ENCODE assay signal across 10 mouse cellular contexts in the genomic region with DNA sequence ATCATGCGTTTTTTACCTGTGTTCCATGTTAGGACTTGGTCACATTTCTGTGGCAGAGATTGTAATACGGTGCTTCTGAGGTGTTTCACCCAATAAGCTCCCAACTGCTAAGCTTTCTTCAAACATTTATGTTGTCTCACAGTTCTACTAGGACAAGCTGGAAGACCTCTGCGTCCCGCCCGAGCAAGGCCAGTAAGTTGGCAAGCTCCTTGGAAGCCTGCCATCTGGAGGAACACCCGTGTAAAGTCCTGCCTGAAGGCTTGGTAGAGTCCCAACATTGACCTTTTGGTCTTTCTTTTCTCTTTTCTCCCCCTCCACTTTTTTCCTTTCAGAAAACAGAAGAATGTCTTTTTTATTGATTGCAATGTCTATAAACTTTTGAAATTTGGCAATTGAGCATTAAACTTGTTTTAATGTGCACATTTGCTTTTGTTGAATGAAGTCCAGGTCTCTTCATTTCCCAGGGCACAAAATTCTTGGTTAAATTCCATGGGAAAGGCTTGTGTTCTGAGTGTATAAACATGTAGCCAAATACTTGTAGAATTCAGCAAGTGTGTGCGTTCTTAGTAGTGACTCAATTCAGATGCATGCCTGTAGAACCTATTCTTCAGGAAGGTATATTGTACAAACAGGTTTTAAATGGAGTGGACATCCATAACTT.
DNase-seq lines count a peak whose midpoint lies in the region; ATAC-seq and TF ChIP-seq lines count a peak whose summit lies in the region.
"Had no signal": no experiment of that assay in that cellular context is flagged by ENCODE, and none has a peak within 500 bp of the region (broad histone marks: within the 10 kb centered on the region; RNA-seq: fewer than 3 reads in every experiment).

No protein-coding gene starts in this region.

- H3K27me3 ChIP-seq in heart, postnatal 0 days (ENCODE audit: control insufficient read depth, insufficient read depth, low read length), result no peaks in the 10 kb centered on the region
- no peaks in the 10 kb centered on the region for H3K27me3 ChIP-seq in midbrain, embryonic 15.5 days (replicated peaks)
- no peaks in the 10 kb centered on the region for H3K27me3 ChIP-seq in forebrain, embryonic 16.5 days (replicated peaks; ENCODE audit: control insufficient read depth, insufficient read depth, low read length)
- no peaks in the 10 kb centered on the region for H3K27me3 ChIP-seq in forebrain, postnatal 0 days (ENCODE audit: insufficient read depth, low read length)
- H3K27me3 ChIP-seq: embryonic facial prominence, embryonic 13.5 days; limb, embryonic 12.5 days had no signal

- ATAC-seq in heart, postnatal 0 days (ENCODE audit: insufficient read depth, low read depth), result no peak
- ATAC-seq in midbrain, embryonic 15.5 days (replicated peaks), result no peak
- no peak for ATAC-seq in forebrain, embryonic 16.5 days
- no peak for ATAC-seq in forebrain, postnatal 0 days

- H3K4me2 ChIP-seq in heart, postnatal 0 days (ENCODE audit: low read depth, low read length), result no peak overlapping the region
- H3K4me2 ChIP-seq in midbrain, embryonic 15.5 days, result no peak overlapping the region
- no peak overlapping the region for H3K4me2 ChIP-seq in forebrain, embryonic 16.5 days (ENCODE audit: low read length)
- no peak overlapping the region for H3K4me2 ChIP-seq in forebrain, postnatal 0 days (ENCODE audit: low read depth)
- H3K4me2 ChIP-seq: embryonic facial prominence, embryonic 13.5 days; limb, embryonic 12.5 days had no signal

- no peaks in the 10 kb centered on the region for H3K4me1 ChIP-seq in heart, postnatal 0 days (ENCODE audit: control insufficient read depth, insufficient read depth)
- no peaks in the 10 kb centered on the region for H3K4me1 ChIP-seq in midbrain, embryonic 15.5 days
- H3K4me1 ChIP-seq in forebrain, embryonic 16.5 days (replicated peaks; ENCODE audit: control insufficient read depth, insufficient read depth, low read length), result no peaks in the 10 kb centered on the region
- no peaks in the 10 kb centered on the region for H3K4me1 ChIP-seq in forebrain, postnatal 0 days (ENCODE audit: insufficient read depth)
- H3K4me1 ChIP-seq: embryonic facial prominence, embryonic 13.5 days; limb, embryonic 12.5 days had no signal

- H3K4me3 ChIP-seq in heart, postnatal 0 days (ENCODE audit: low read depth, low read length), result no peak overlapping the region
- H3K4me3 ChIP-seq in midbrain, embryonic 15.5 days, result no peak overlapping the region
- no peak overlapping the region for H3K4me3 ChIP-seq in forebrain, embryonic 16.5 days (replicated peaks; ENCODE audit: low read length)
- no peak overlapping the region for H3K4me3 ChIP-seq in forebrain, postnatal 0 days (ENCODE audit: low read depth, low read length)
- H3K4me3 ChIP-seq: embryonic facial prominence, embryonic 13.5 days; limb, embryonic 12.5 days had no signal

- DNase-seq in left cerebral cortex, postnatal 25 days (ENCODE audit: low spot score in 2 of 2), result peak; percentile 14 to 19
- DNase-seq in left cerebral cortex, adult 8-10 months (ENCODE audit: low spot score in 2 of 2), result no peak
- peak; percentile 54 for DNase-seq in cerebellum, adult 11 months
- DNase-seq in heart, postnatal 0 days (ENCODE audit: low spot score), result no peak
- peak; percentile 73 for DNase-seq in lung, postnatal 10 days
- DNase-seq in forebrain, postnatal 0 days, result no peak

- H3K27ac ChIP-seq in heart, postnatal 0 days (ENCODE audit: low read depth), result no peak overlapping the region
- no peak overlapping the region for H3K27ac ChIP-seq in midbrain, embryonic 15.5 days
- H3K27ac ChIP-seq in forebrain, embryonic 16.5 days (ENCODE audit: low read length), result no peak overlapping the region
- no peak overlapping the region for H3K27ac ChIP-seq in forebrain, postnatal 0 days (ENCODE audit: low read depth, low read length)
- H3K27ac ChIP-seq: embryonic facial prominence, embryonic 13.5 days; limb, embryonic 12.5 days had no signal

- intact Hi-C loops in left cerebral cortex, postnatal 25 days (cut with DNase I), result no loop called here

- TF ChIP-seq CTCF in heart, postnatal 0 days (IDR thresholded peaks at IDR 0.05; ENCODE audit: low read depth), result peak; percentile 27; the same call in 1 of the 2 replicates
- TF ChIP-seq CTCF in forebrain, postnatal 0 days (IDR thresholded peaks at IDR 0.05; ENCODE audit: low read depth), result no peak

- H3K36me3 ChIP-seq in heart, postnatal 0 days (replicated peaks; ENCODE audit: control insufficient read depth, insufficient read depth, low read length), result no peaks in the 10 kb centered on the region
- no peaks in the 10 kb centered on the region for H3K36me3 ChIP-seq in midbrain, embryonic 15.5 days (replicated peaks)
- H3K36me3 ChIP-seq in forebrain, embryonic 16.5 days (ENCODE audit: control insufficient read depth, insufficient read depth), result no peaks in the 10 kb centered on the region
- H3K36me3 ChIP-seq in forebrain, postnatal 0 days (ENCODE audit: insufficient read depth), result no peaks in the 10 kb centered on the region
- H3K36me3 ChIP-seq: embryonic facial prominence, embryonic 13.5 days; limb, embryonic 12.5 days had no signal

- TF ChIP-seq EP300 in heart, postnatal 0 days (IDR thresholded peaks at IDR 0.05; ENCODE audit: low read depth), result no peak

- WGBS in heart, postnatal 0 days, result 50% methylated on average over 7 of the region's 7 CpGs
- WGBS in midbrain, embryonic 15.5 days, result 81% methylated on average over 7 of the region's 7 CpGs
- 69% methylated on average over 7 of the region's 7 CpGs for WGBS in forebrain, embryonic 16.5 days
- 64% methylated on average over 7 of the region's 7 CpGs for WGBS in forebrain, postnatal 0 days

- no peaks in the 10 kb centered on the region for H3K9me3 ChIP-seq in heart, postnatal 0 days (replicated peaks; ENCODE audit: control insufficient read depth, low read length)
- H3K9me3 ChIP-seq in midbrain, embryonic 15.5 days, result no peaks in the 10 kb centered on the region
- H3K9me3 ChIP-seq in forebrain, embryonic 16.5 days (ENCODE audit: control insufficient read depth, low read length), result no peaks in the 10 kb centered on the region
- no peaks in the 10 kb centered on the region for H3K9me3 ChIP-seq in forebrain, postnatal 0 days (ENCODE audit: low read length)
- H3K9me3 ChIP-seq: embryonic facial prominence, embryonic 13.5 days; limb, embryonic 12.5 days had no signal

- no peak overlapping the region for H3K9ac ChIP-seq in heart, postnatal 0 days (replicated peaks; ENCODE audit: low read depth, low read length)
- no peak overlapping the region for H3K9ac ChIP-seq in midbrain, embryonic 15.5 days
- H3K9ac ChIP-seq in forebrain, embryonic 16.5 days (replicated peaks; ENCODE audit: low read depth, low read length), result no peak overlapping the region
- no peak overlapping the region for H3K9ac ChIP-seq in forebrain, postnatal 0 days
- H3K9ac ChIP-seq: embryonic facial prominence, embryonic 13.5 days; limb, embryonic 12.5 days had no signal

Comparison
In these comparisons a context has a peak if more than half of its experiments do, and no peak if none do; other contexts are left out.
1. DNase-seq: peak in left cerebral cortex, postnatal 25 days (2 of 2), cerebellum, adult 11 months (single experiment) and lung, postnatal 10 days (single experiment); none in left cerebral cortex, adult 8-10 months (0 of 2), heart, postnatal 0 days (single experiment) and forebrain, postnatal 0 days (single experiment).